Mouse (Mus musculus): ENCODE measurements at regions not wholly inside any gene's neighbourhood (a gene's known extent, or its start where the extent isn't known, plus 50 kb on each side); places are given as distances from the start of the nearest gene placed in this dataset.

DNA sequence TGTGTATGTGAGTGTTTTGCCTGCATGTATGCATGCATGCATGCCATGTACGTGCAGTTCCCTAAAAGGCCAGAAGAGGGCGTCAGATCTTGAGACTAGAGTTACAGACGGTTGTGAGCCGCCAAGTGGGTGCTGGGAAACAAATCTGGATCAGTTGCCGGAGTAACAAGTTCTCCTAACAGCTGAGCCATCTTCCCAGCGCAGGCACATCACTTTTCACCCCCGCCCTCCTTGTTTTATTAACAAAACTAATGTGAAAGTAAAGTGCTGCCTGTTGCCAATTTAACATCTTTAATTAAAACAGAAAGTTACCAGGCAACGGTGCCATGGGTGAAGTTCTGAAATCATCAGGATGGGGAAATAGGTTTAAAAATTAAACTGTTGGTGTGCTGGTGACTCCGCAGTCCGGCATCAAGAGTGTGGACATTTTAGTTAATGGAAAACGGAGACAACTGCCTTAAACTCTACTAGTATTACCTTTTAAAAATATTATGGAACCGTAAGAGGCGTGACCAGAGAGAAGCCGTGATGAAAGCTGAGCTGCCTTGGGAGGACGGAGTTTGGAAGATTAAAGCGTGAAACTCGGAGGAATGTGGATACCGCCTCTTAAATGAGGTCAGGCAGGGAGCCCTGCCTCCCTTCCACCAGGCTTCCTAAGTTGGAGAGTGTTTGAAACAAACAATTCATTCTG is 91.9 kb upstream of the Lsm14a start:
- Histone ChIP-seq H3K9me3 (no peaks in the 10 kb centered on the region), H3K9ac (no peak overlapping the region), H3K4me3 (no peak overlapping the region), H3K27me3 (no peaks in the 10 kb centered on the region), H3K4me1 (peaks cover 3% of the 10 kb centered on the region; the same call in 1 of the 2 replicates), H3K36me3 (no peaks in the 10 kb centered on the region), H3K4me2 (no peak overlapping the region; the same call in 1 of the 2 replicates), H3K27ac (0 out of 2 replicates have a peak overlapping the region, but pooled peaks have one; percentile 11)
- WGBS = 53% methylated on average over 18 of the region's 18 CpGs
- ATAC-seq (ENCODE audit: insufficient number of reproducible peaks, low FRiP score, low TSS enrichment, low read depth) = no peak

DNA sequence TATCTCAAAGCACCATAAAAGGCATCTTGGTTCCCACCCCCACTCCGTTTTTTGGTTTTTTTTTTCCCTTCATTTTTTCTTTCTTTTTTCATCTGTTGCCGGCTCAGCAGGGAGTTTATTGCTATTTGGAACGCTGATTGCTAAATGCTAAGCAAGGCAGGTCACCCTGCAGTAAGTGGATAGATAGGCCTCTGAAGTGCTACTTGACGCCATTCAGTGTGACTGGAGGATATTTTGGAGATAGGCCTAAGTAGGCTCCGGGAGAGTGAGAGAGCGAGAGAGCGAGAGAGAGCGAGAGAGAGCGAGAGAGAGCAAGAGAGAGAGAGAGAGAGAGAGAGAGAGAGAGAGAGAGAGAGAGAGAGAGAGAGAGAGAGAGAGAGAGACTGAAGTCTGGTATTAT is 90.3 kb upstream of the Lsm14a start:
- Histone ChIP-seq H3K27me3 (no peaks in the 10 kb centered on the region), H3K4me1 (peaks cover 3% of the 10 kb centered on the region; the same call in 1 of the 2 replicates), H3K27ac (no peak overlapping the region), H3K4me3 (no peak overlapping the region), H3K4me2 (no peak overlapping the region), H3K9me3 (no peaks in the 10 kb centered on the region), H3K9ac (no peak overlapping the region), H3K36me3 (no peaks in the 10 kb centered on the region)
- ATAC-seq (ENCODE audit: insufficient number of reproducible peaks, low FRiP score, low TSS enrichment, low read depth) = no peak
- 62% methylated on average over 8 of the region's 9 CpGs for WGBS

DNA sequence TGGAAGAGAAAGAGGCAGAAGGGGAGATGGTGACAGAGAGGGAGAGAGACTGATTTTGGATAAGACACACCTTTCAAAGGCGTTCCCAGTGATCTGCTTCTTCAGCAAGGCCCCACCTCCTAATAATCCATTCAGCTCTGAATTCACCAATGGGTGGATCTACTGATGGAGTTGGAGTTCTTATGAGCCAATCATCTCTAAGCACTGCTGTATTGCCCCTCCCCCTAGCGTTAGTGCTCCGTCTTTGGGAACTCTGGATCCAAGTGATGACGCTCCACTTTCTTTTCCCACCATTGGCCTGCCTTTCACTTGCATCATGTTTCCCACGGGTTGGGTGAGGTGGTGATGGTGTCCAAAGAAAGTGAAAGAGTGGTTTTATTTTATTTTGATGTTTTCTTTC is 87.7 kb upstream of the Lsm14a start:
- Histone ChIP-seq H3K4me2 (no peak overlapping the region), H3K9ac (no peak overlapping the region), H3K27ac (no peak overlapping the region), H3K9me3 (no peaks in the 10 kb centered on the region), H3K27me3 (no peaks in the 10 kb centered on the region), H3K4me1 (peaks cover 3% of the 10 kb centered on the region; the same call in 1 of the 2 replicates), H3K4me3 (no peak overlapping the region), H3K36me3 (no peaks in the 10 kb centered on the region)
- ATAC-seq (ENCODE audit: insufficient number of reproducible peaks, low FRiP score, low TSS enrichment, low read depth) = no peak
- WGBS = 75% methylated on average over 5 of the region's 5 CpGs

DNA sequence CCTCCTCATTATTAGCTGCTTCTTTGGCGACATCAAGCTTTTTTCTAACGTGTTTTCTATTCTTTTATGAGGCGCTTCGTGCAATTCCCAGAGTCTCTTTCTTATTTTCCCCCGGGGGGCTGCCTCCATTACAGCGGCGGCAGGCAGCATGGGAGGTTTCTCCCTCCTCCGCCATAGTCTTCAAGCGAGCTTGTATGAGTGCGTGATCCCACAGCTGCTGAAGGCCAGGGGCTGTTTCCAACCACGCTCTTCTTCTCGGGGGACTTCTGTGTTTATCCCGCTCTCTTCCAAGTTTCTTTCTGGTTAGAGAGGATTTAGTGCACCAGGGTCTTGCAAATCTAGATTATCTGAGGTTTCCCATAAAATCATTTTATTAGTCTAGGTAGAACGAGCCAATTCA is 77.9 kb upstream of the Lsm14a start:
- no peak overlapping the region for H3K27ac ChIP-seq
- peak overlapping the region; percentile 33 for H3K4me2 ChIP-seq
- no peak overlapping the region for H3K9ac ChIP-seq
- no peak for ATAC-seq (ENCODE audit: insufficient number of reproducible peaks, low FRiP score, low TSS enrichment, low read depth)
- H3K4me1 ChIP-seq = peaks cover 6% of the 10 kb centered on the region; the same call in 1 of the 2 replicates
- 23% methylated on average over 14 of the region's 14 CpGs for WGBS
- H3K36me3 ChIP-seq = no peaks in the 10 kb centered on the region
- no peak overlapping the region for H3K4me3 ChIP-seq
- no peaks in the 10 kb centered on the region for H3K9me3 ChIP-seq
- H3K27me3 ChIP-seq = no peaks in the 10 kb centered on the region

DNA sequence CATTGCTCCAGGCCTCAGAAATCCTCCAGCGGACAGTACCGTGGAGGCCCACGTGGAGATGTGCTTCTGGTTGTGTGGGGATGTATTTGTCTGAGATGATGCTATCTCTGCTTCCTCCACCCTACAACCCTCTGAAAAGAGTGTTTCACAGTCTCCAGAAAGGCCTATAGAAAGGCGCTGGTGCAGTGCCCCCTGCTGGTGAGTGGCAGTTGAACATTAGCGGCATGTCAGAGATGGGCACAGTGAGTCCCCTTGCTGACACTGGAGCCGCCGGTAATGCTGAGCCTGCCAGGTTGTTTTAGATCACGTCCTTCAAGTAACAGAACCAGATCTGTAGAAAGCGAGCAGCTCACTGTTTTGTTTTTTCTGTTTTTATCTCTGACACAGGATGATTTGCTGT is 69.0 kb upstream of the Lsm14a start:
- Histone ChIP-seq H3K4me3 (no peak overlapping the region), H3K9ac (no peak overlapping the region), H3K27ac (no peak overlapping the region), H3K27me3 (no peaks in the 10 kb centered on the region), H3K9me3 (no peaks in the 10 kb centered on the region), H3K36me3 (no peaks in the 10 kb centered on the region), H3K4me2 (no peak overlapping the region), H3K4me1 (no peaks in the 10 kb centered on the region)
- ATAC-seq (ENCODE audit: insufficient number of reproducible peaks, low FRiP score, low TSS enrichment, low read depth) = no peak
- WGBS = 67% methylated on average over 9 of the region's 9 CpGs

DNA sequence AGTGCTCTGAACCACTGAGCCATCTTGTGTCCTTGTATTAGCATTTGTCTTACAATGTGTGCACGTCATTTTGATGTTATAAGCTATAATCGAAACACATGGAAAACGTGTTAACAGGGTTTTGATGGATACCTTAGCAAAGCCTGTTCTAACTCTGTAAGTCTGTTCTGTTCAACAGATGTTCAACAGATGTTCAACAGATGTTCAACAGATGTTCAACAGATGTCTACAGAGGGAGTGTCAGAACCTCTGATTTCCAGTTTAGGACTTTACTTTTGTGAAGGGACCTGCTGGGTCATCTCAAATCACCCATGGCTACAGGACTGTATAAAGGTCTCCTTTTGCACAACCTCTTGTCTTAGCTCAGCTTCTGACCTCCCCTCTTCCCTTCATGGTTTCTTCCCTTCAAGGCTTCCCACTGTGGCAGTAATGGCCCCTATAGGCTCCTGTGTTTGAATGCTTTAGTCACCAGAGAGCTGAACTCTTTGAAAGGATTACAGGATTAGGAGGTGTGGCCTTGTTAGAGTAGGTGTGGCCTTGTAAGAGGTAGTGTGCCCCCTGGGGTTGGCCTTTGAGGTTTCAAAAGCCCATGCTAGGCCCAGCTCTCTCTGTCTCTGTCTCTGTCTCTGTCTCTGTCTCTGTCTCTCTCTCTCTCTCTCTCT is 66.8 kb upstream of the Lsm14a start:
- Histone ChIP-seq H3K4me2 (no peak overlapping the region), H3K27me3 (no peaks in the 10 kb centered on the region), H3K9ac (no peak overlapping the region), H3K4me1 (no peaks in the 10 kb centered on the region), H3K27ac (no peak overlapping the region), H3K4me3 (no peak overlapping the region), H3K9me3 (no peaks in the 10 kb centered on the region), H3K36me3 (no peaks in the 10 kb centered on the region)
- WGBS = 39% methylated on average over 3 of the region's 3 CpGs
- ATAC-seq (ENCODE audit: insufficient number of reproducible peaks, low FRiP score, low TSS enrichment, low read depth) = no peak

DNA sequence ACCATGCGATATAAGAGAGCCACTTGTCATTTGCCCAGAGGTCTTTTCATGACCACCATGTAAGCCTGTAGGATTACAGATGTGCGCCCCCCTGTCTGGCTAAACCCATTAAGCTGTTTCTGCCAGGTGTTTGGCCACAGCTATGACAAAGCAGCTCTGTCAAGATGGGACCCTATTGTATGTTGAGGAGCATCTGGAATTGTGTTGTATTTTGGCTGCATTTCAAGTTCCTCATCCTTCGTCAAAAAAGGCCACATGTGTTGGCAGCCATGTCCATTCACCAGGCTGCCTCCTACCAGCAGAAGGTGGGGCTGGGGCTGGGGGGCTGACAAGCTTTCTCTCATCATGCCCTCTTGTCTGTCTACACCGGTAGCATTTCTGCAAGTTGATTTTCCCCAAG is 65.7 kb upstream of the Lsm14a start:
- H3K9me3 ChIP-seq = no peaks in the 10 kb centered on the region
- H3K9ac ChIP-seq = no peak overlapping the region
- ATAC-seq (ENCODE audit: insufficient number of reproducible peaks, low FRiP score, low TSS enrichment, low read depth) = no peak
- no peaks in the 10 kb centered on the region for H3K36me3 ChIP-seq
- H3K27ac ChIP-seq = no peak overlapping the region
- WGBS = 65% methylated on average over 4 of the region's 4 CpGs
- H3K4me2 ChIP-seq = no peak overlapping the region
- no peak overlapping the region for H3K4me3 ChIP-seq
- H3K27me3 ChIP-seq = no peaks in the 10 kb centered on the region
- H3K4me1 ChIP-seq = no peaks in the 10 kb centered on the region

DNA sequence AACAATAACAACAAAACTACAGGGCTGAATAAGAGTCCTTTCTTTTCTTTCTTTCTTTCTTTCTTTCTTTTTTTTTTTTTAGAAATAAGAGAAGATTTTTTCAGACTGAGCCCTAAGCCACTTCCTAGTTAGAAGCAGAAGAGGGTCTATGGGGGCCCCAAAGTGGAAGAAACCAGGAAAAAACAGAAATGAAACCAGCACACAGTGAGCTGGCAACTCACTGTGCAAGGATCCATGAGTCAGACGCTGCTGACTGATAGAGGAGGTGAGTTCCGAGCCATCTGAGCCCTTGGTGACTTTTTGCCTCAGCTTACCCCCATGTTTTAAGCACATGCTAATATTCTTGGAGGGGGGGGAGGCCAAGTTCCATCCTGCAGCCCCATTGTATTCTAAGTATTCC is 55.2 kb upstream of the Lsm14a start:
- ATAC-seq (ENCODE audit: insufficient number of reproducible peaks, low FRiP score, low TSS enrichment, low read depth) = no peak
- WGBS = 90% methylated on average over 2 of the region's 2 CpGs
- H3K36me3 ChIP-seq = no peaks in the 10 kb centered on the region
- no peak overlapping the region for H3K27ac ChIP-seq
- no peak overlapping the region for H3K4me3 ChIP-seq
- no peak overlapping the region for H3K4me2 ChIP-seq
- H3K27me3 ChIP-seq = no peaks in the 10 kb centered on the region
- H3K9ac ChIP-seq = no peak overlapping the region
- H3K9me3 ChIP-seq = no peaks in the 10 kb centered on the region
- H3K4me1 ChIP-seq = no peaks in the 10 kb centered on the region

DNA sequence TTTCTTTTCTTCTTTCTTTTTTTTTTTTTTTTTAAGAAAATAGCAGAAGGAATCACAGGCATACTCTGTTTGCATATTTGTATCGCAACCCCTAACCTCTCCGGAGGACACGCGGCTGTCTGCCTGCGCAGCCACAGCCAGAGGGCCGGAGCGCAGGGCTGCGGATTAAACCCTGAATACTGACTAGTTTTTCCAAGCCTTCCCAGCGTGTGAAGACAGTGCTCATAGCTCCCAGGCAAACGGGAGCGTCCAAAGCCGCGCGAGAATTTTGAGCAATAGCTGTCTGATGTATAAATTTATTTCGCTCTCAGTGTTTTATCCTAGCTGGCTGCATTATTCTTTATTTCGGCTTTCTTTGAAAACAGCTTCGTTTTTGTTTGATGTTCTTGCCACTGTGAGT is 51.1 kb upstream of the Lsm14a start:
- ATAC-seq (ENCODE audit: insufficient number of reproducible peaks, low FRiP score, low TSS enrichment, low read depth) = no peak
- H3K4me2 ChIP-seq = no peak overlapping the region
- H3K9ac ChIP-seq = no peak overlapping the region
- H3K27ac ChIP-seq = no peak overlapping the region
- no peaks in the 10 kb centered on the region for H3K36me3 ChIP-seq
- no peaks in the 10 kb centered on the region for H3K27me3 ChIP-seq
- 52% methylated on average over 17 of the region's 17 CpGs for WGBS
- H3K9me3 ChIP-seq = no peaks in the 10 kb centered on the region
- H3K4me1 ChIP-seq = no peaks in the 10 kb centered on the region
- no peak overlapping the region for H3K4me3 ChIP-seq

All from limb, embryonic 15.5 days (tissue).